Mouse (Mus musculus): ENCODE measurements around the gene Tcf20.

DNA sequence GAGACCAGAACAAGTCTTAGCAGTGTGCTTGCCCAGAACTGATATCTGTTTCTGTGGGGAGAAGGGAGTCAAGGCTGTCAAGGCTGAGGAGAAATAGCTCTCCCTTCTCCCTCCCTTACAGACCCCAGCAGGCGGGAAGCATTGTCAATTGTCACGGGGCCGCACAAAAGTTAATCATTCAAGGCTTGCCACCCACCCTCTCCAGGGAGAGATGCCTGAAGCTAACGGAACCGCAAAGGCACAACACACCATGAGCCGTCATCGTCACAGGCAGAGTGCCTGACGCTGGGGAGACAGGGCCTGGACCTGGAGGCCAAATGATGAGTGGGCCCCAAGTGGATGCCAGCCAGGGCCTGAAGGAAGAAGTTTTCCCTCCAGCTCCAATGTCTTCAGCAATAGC, 22.8 kb upstream of the Tcf20 start:
- TF ChIP-seq CTCF (IDR thresholded peaks at IDR 0.05; ENCODE audit: low read depth, low read length) (no peak), POLR2A (IDR thresholded peaks at IDR 0.05; ENCODE audit: insufficient read depth, low read length) (no peak)

Data from ES-Bruce4 (cell line).